Mouse (Mus musculus) cerebellum, adult 11-12 months (tissue): ENCODE measurements around the gene Nhp2.

Source experiments
- DNase-seq: peaks from one replicate; pipeline ENCODE4 v3.0.0; 2022

Nhp2 gene

GRCm38 (mm10) chr11:51619409-51620060 is at the start of gene Nhp2:
Nhp2 (plus strand) TSS chr11:51619735.
- peak; percentile 95 for DNase-seq

DNA sequence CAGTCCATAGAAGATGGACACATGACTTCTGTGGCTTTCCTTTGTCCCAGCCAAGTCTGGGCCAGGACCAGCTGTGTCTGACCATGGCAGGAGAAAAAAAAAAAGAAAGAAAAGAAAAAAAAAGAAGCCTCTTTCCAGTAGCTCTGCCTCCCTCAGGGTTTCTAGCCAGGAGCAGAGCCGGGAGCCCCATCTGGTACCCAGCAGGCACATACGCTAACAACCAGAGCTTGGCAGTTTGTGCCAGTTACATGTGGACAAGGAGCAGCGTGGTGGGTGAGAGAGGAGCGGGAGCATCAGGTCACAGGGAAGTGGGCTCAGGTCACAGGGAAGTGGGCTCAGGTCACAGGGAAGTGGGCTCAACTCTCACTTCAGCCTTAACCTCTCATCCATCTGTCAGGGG is 43.1 kb upstream of the Nhp2 start:
- no peak for DNase-seq

GRCm38 (mm10) chr11:51577587-51577986 is 41.9 kb upstream of the Nhp2 start:
- no peak for DNase-seq

DNA sequence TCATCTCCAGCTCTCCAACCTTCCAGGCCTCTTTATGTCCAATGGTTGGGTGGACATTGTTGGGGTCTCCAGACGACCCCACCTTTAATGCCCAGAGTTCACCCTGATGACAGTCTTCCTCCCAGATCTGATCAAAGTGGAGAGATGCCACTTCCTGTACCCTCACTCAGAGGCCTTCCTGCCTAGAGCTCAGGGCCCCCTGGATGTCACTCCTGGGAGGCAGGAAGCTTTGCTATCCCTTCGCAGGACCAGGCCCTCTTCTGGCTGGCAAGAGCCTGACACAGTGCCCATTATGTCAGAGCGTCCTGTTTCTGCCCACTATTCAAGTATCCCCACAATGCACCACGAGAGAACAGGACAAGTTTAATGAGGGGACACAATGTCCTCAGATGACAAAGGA is 40.5 kb upstream of the Nhp2 start:
- DNase-seq: no peak

DNA sequence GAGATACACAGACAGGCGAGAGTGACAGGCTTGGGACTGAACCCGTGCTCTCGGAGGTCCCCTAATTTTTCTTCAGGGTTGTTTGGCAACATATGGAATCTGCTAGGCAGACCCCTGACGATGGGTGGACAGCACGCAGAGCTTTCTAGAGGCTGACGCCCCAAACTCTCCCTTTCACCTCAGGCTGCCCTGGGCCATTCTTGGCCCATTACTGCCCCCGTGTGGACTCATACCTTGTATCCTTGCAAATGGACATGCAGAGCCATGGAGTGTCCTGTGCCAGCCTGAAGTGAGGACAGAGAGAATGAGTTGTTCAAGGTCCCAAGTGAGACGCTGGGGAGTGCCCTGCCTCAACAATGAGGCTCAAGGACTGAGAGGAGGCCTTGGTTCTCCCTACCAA is 36.8 kb upstream of the Nhp2 start:
- DNase-seq: peak; percentile 62

GRCm38 (mm10) chr11:51584057-51584430 is 35.5 kb upstream of the Nhp2 start:
- DNase-seq: no peak

DNA sequence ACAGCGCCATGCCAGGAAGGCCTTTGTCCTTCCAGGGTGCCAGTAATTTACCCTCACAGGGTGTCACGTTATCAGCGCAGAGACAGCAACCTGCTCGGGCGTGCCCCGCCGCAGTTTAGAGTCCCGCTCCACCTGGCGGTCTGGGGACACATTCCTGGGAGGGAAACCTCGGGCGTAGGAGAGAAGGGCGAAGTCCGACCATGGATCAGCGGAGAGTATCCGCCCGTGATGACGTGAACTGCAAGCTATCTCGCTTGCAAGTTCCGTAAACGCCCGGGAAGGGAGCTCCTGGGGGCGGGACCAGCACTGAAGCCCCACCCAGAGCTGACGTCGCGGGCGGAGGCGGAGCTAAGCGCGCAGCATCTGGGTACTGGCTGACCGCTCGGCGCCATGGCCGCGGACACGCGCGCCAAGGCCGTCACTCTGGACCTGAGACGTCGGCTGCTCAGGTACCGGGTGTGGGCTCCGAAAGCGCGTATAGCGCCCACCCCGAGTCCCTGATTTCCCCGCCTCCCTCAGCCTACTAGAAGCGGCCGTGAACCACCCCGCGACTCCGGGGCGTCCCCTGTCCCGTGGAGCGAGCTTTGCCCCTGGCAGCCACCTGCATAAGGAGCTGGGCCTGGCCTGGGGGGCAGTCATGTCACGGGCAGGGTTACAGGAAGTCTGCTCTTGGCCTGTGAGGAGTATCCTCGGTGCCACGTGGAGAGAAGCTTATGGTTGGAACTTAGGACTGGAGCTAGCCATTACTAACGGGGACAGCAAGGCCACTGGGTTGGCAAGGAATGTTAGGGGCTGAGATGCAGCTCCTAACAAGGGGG is 34.9 kb upstream of the Nhp2 start, which contains the start of gene Phykpl:
Gene Phykpl, plus strand, starts transcription at position 327 of the 818 bp plus-strand sequence.
- peak; percentile 97 for DNase-seq

GRCm38 (mm10) chr11:51585608-51586252 is 33.8 kb upstream of the Nhp2 start:
- no peak for DNase-seq

- DNase-seq: no peak
These were observed 33.1 kb upstream of the Nhp2 start for GRCm38 (mm10) chr11:51586411-51586810.

DNA sequence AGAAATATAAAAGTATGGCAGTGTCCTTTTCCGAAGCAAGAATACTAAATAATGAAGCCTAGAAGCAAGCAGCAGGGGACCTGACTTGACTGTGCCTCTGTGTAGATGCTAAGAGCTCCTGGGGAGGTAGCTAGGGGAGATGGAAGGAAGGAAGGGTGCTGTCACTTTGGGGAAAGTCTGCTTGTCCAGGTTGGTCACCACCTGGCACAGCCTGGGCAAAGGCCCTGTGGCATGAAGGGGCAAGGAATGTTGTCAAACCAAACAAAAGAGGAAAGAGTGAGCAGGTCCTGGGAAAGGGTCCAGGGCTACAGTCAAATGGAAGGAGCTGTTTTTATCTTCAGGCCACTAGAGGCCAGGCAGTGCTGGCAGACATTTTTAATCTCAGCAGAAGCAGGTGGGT is 32.5 kb upstream of the Nhp2 start:
- DNase-seq: no peak

- DNase-seq: no peak
These were observed 30.7 kb upstream of the Nhp2 start for GRCm38 (mm10) chr11:51588833-51589232.

DNA sequence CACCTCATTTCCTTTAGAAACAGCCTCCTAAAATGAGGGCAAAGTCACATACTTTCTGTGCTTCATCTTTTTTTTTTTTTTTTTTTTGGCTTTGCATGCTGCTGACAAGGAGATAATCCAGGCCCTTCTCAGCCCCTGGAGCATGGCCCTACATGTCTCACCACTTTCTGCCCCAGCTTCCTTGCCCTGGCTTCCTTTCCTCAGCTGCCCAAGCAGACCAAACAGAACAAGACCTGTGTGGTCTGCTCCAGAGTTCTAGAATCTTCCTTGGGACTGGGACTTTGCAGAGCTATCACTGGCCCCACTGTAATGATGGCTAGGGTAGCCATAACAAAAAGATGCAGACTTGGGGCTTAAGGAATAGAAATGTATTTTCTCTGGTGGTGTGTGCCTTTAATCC is 29.5 kb upstream of the Nhp2 start:
- no peak for DNase-seq

DNA sequence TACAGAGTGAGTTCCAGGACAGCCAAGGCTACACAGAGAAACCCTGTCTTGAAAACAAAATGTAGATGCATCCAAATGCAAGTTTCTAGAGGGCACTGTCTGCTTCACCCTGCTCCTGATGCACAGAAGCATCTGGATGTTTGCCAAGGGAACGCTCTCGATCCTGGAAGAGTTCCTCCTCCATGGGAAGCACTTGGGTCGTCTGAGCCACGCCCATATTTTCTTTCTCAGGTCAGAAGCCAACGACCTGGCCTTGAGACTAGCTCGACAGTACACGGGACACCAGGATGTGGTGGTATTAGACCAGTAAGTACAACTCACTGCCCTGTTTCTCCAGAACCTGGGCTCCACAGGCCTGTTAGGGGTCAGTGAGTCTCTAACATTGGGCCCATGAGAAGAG is 28.4 kb upstream of the Nhp2 start:
- no peak for DNase-seq

DNA sequence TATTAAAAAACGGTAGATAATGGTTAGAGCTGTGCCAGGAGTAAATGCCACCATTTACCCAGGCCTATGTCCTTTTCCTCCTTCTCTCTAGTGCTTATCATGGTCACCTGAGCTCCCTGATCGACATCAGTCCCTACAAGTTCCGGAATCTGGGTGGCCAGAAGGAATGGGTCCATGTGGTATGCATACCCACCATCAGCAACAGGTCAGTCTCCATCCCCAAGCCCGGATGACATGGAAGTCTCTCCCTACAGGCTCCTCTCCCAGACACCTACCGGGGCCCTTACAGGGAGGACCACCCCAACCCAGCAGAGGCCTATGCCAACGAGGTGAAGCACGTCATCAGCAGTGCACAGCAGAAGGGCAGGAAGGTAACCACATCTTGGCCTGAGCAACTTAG is 27.6 kb upstream of the Nhp2 start:
- no peak for DNase-seq

- no peak for DNase-seq
These were observed 26.2 kb upstream of the Nhp2 start for GRCm38 (mm10) chr11:51593368-51593767.

- no peak for DNase-seq
These were observed 25.7 kb upstream of the Nhp2 start for GRCm38 (mm10) chr11:51593849-51594248.

DNA sequence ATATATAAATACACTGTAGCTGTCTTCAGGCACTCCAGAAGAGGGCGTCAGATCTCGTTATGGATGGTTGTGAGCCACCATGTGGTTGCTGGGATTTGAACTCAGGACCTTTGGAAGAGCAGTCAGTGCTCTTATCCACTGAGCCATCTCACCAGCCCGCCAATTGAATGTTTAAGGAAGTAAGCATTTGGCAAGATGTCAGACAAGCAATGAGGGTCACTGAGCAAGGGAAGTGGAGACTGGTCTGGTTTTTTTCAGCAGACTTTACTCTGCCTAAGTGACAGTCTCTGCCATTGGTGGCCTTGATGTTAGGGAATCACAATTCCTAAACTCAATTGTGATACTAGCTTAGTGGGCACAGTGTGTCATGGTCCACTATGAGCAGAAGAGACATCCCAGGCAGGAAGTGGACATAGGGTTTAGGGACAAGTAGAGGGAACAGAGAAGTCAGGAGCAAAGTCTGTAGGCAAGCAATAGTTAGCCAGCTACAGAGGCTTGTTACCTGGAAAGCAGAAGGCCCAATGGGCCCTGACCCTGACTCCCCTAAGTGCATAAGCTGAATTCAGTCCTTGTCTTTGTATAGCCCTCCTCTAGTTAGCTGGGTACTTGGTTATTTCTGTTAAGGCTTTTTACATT is 24.7 kb upstream of the Nhp2 start:
- no peak for DNase-seq

GRCm38 (mm10) chr11:51595459-51596083 is 24.0 kb upstream of the Nhp2 start:
- no peak for DNase-seq

DNA sequence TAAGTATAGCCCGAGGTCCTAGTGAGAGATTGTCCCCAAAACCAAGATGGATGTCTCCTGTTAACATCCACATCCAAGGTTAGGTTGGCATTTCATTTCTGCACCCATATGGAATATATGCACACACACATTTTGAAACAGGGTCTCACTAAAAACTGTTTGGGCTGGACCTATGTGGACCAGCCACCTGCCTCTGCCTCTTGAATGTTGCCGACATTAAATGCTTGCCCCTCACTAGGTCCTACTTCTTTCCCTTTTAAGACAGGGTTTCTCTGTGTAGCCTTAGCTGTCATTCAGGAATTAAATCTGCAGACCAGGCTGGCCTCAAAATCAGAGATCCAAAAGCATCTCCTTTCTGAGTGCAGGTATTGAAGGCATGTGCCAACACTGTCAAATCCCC is 22.0 kb upstream of the Nhp2 start:
- no peak for DNase-seq

- no peak for DNase-seq
These were observed 17.3 kb upstream of the Nhp2 start for GRCm38 (mm10) chr11:51602253-51602652.

DNA sequence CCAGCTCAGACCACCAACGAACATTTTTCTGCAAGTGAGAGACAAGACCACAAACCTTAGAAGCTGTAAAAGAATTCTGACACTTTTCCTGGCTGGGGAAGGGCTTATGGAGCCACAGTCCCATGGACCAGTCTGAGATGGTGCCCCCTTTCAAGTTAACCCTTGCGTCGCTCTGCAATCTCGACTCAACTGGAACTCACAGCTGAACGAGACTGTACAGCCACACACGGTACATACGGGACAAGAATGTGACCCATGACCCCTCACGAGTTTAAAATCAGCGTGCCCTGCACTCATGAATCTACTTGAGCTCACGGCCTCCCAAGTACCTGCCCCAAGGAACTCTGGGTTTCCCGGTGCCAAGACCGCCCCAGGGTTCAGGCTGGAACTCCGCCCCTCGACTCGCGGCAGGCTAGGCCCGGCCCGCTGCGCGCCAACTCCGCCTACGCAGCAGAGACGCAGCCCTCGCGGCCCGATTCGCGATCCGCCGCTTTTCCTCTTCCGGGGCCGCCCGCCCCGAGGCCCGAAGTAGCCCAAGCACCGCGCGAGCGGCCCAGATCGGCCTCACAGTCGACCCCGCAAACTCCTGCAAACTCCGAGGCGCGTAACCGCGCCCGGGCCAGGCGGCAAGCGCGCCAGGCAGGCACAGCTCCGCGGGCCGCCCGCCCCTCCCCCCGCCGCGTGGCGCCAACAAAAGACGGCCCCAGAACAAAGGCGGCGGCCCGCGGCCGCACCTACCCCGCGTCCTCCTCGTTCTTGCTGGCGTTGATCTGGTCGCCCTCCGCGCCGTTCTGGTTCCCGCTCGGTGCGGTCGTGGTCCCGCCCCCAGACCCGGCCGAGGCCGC is 13.7 kb upstream of the Nhp2 start:
- peak; percentile 81 for DNase-seq
